Mouse (Mus musculus) frontal cortex, postnatal 36 days (tissue): ENCODE data around the gene Iqschfp.

Experiments
- DNase-seq, 2 experiments: peaks; one replicate each; pipeline ENCODE4 v3.0.0; 2022; ENCODE audit warnings: low spot score in 2 of 2

The Iqschfp gene

DNA sequence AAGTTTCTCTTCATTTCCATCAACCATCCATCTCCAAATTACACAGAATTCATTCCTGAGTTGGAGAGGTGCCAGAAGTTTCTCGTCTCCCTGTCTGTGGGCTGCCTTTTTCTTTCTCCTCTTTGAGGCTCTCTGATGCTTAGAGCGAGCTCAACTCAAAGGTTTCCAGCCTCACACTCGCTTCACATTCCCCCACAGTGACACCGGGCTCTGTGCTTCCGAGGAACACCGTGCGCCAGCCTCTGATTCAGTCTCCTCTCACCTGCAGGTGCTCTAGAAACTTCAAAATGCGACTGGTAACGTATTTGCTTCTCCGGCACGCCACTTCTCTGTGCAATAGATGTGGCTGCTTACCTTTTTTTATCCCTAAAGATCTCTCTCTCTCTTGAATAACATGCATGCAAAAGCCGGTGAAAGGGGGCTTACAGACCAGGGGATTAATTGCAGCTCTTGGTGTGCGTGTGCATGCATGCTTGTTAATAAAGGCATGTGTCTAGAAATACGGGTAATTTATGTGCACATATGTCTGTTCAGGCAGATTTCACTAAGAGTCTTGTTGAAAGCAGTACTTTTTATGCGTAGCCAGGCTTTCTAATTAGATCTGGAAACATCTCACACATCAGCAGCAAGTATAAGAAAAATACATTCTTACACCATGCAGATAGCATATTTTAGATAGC, at the start of gene Iqschfp, which contains the start of gene Iqcj:
Gene Iqschfp, plus strand, starts transcription at position 207 of the 680 bp plus-strand sequence.
Gene Iqcj, plus strand, starts transcription at position 195 of the 680 bp plus-strand sequence.
- DNase-seq: peak; percentile 45 to 50

DNA sequence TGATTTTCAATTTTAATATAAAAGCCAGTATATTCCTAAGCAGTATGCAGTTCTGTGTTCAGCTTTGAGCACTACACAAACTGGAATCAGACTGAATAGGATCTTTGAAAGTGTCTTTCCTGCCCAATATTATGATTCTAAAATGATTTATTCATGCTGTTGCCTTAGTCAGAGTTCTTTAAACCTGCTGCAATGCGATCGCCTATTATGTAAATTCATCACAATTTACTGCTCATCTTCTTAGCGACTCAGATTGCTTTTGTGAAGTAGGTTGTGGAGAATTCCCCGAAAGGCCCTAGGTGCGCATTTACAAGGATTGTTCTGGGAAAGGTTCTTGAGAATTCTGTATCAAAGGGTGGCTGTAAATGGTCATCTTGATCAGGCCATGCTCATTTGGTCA, 39.6 kb upstream of the Iqschfp start:
- no peak for DNase-seq

DNA sequence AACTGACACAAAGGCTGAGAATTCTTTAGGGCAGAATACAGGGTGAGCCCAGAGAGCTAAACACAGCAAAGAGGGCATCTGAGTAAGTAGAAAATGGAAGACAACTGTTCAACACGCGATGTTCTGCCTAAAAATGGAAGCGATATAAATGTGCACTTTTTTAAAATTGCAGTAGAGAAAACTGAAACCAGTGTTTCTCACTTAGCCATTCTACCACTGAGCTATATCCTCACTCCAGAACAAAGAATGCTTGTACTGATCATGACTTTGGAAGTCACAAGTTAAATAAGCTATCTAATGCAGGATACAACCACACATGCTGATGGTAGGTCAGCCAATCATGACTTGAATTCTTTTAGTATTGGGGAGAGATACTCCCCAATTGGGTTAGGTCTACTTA, 30.5 kb upstream of the Iqschfp start:
- DNase-seq: peak in 1 of 2 experiments; percentile 3

DNA sequence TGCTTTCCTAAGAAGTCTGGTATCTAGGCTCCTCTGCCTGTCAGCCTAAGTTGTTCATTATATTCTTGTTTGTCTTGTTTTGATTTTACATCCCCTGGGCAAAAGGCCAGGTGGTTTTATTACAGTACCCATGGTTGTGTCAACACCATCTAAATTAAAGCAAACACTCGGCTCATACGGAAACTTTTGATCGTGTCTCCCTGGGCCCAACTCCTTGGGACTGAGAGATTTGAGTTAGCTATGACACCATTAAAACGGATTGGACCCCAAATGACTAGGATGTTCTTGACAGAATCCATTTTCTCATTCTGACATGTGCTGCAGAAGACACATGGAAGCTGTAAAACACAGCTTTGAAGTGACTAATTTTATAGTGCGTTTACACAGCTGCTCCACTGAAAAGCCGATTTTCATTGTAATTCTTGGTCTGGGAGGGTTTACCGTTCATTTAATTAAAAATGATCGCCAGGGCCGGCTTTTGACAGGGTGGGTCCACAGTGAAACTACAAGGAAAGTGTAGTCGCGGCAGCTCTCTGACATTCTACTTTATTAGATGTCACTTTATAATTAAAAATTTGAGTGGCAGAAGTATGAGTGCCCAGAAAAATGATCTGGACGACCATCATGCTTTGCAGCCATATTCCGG, 24.5 kb upstream of the Iqschfp start:
- no peak for DNase-seq

DNA sequence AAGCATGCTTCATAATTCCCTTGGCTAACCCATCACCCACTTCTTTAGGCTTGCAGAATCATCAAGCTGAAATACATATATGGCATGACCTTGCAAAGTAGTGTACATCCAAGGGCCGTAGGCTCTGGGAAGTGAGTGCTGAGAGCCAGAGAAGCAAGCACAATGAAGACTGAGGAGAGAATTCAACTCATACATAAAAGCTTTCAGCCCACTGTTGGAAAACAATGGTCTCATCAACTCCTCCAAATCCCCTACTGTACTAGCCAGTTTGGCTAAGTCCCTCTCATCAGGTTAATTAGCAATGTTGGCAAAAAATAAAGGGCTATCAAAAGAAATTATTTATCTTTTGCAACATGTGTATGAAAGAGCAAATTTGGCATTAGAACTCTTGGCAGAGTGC, 22.6 kb upstream of the Iqschfp start:
- no peak for DNase-seq

DNA sequence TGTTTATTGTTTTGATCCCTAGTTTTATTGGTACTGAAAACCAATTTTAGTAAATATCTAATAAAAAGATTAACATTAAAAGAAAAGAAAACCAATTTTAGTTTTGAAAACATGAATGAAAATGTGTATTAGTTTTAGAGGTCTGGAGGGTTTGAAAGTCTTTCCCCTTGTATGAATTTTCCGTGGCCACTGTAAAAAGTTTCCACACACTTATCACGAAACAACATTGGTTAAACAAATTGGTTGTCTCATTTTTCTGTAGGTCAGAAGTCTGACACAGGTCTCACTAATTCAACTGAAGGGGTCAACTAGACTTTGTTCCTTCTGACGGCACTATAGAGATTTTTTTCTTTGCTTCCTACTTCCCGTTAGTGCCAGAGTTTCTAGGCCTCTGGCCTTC, 14.8 kb upstream of the Iqschfp start:
- DNase-seq: no peak

DNA sequence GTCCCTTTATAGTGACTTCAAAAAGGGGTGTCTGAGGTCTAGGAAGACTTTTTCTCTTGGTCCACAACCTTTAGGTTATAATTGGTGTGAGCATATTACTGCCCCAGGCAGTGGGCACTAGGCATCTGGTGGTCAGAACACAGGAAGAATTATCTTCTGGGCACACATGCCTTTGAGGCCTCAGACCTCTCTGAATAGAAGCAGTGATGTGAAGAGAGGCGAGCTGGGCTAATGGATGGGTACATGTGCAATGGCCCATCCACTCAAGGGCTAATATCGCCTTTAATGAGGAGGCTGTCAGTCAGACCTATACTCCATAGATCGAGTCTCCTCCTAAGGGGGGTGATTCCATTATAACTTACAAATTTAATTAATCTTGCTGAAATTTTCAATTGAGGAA, 7.7 kb upstream of the Iqschfp start:
- DNase-seq: no peak

DNA sequence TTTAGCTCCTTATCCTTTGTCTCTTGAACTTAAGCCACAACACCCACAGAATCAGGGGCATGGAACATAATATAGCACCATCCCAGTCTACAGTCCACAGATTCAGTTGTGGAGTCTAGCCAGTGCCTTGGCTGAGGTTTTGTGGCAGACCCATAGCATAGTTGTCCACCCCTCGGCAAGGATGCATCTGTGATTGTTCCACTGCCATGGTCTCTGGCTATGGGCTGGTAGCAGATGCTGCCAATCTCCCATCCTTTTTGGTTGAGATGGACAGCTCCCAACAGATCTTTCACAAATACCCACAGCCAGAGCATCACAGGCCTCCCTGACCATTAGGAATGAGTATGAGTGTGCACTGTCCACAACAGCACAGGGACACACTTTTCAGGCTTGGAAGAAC, 5.9 kb upstream of the Iqschfp start:
- no peak for DNase-seq

DNA sequence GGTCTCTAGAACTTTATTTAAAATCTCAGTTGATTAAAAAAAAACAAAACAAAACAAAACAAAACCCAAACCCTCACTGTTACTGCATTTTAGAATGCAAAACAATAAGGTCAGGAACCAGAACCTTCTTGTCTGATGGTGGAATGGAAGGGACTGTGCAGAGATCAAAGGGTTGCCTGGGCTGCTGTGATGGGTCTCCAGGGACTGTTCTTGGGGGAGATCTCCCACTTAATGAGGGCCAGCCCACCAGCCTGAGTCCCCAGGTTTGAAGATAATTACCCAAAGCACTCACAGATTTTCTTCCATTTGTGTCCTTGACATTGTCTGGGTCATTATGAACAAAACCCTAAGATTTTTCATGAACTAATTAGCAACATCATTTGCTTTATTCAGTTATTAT, 4.8 kb upstream of the Iqschfp start:
- no peak for DNase-seq

DNA sequence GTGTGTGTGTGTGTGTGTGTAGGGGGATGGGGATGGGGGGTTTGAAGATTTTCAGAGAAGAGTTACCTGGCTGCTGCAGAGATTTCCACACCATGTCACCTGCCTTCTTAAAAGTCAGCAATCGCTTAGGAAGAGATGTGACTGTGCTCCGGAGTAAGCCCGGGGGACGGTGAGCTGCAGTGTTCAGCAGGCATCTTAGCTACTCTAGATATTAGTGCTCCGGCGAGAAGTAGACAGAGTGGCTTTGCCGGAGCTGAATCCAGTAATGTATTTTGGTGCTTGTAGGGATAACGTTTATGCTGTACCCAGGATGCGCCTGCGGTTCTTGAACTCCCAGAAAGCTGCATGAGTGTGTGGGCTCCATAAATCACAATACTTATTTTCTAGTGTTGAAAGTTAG, 736 bp downstream of the Iqschfp start:
- DNase-seq: peak; percentile 26 to 30

DNA sequence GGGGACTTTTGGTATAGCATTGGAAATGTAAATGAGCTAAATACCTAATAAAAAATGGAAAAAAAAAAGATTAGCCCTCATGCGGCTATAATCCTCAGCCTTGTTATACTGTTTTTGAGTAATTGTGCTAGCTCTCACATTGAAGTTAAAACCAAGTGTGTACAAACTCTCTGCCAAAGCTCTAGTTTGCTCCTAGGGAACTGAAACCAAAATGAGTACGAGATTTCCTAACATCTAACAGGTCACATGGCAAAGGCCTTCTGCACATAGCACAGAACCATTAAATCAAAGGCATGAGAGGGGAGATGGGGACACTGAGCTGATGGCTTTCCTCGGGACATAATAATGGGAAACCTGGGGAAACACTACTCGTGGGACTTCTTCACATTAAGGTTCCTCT, 10.5 kb downstream of the Iqschfp start:
- DNase-seq: no peak

DNA sequence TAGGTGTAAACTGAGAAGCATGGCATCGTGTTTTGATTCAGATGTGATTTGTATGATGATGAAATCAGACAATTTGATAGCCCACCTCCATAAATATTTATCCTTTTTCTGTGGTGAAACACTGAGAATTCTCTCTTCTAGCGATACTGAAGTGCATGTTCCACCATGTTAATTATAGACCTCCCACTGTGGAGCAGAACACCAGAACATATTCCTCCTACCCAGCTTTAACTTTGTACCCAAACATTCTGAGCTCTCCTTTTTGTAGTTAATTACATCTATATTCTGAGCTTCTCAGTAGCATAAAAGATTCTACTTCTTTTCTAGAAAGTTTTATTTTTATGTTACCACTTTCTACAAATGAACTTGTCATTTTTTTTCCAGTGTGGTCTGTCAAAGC, 16.6 kb downstream of the Iqschfp start:
- no peak for DNase-seq

DNA sequence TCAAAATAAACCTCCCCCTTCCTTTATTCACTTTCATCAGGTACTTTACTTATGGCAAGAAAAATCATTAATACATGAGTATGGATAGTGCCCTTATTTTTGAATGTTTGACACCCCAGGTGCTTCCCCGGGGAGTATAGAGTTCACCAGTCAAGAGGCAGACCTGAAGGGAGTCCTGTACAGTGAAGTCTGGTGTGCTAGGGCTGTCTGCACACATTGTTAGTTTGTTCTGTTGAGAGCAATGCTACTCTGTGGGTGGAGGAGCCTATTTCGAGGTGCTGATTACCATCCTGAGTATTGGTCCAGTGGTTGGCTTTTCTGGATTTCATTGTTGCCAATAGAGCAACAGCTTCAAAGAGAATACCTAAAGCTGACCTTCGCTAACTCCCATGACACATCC, 26.1 kb downstream of the Iqschfp start:
- DNase-seq: no peak

DNA sequence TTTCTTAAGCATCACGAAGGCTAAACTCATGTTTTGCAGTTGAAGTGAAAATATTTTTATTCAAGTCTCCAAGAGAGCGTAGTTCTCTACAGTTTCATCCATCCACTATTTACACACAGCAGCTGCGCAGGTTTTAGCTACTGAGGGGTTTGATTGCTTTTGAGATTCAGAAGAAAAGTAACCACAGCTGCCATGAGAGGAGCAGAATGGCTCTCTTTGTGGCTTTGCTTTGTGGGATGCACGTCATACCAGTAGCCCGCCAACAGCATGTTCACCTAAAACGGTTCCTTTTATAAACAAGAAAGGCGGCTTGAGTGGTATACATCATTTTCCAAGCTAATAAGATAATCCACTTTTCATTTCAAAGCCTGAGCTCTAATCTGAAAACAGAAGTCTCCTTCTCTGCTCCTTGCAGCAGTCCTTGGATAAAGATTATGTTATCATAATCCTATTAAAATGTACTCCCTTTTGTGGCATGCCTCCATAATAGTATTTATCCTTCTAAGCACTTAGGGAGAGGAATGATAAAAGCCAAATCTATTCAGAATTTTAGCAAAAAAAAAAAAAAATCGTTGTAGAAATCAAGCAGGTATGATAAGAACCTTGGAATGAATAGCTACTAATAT, 26.7 kb downstream of the Iqschfp start:
- no peak for DNase-seq

DNA sequence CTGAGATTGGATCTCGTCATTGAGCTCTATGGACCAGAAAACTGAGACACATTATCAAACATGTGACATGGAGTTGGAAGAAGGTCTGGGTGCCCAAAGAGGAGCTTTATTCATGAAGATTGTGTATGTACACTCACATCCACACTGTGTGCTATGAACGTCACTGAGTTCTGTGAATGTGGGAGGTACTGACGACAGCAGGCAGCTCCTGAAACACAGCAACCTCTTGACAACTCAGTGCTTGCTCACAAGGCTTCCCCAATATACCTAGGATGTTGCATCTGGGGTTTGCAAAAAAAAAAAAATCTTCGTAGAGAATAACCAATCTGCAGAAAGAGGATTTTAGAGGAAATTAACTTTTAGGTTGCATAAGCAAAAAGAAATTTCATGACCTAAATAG, 31.1 kb downstream of the Iqschfp start:
- no peak for DNase-seq

DNA sequence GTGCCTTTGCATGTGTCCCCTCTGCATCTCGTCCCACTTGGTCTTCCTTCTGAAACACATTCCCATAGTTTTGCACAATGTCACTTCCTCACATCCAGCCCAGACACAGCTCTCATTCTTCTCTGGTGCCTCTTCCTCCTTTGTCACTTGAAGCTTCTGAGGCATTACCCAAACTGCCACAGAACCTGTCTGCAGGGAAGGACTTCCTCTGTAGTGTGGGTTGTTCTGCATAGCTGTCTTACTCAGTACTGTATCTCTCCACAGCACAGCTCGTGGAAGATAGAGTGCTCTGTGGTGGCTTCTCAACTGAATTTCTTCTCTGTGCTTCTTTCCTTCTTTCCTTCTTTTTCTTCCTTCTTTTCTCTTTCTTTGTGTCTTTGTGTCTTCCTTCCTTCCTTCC, 33.4 kb downstream of the Iqschfp start:
- DNase-seq: no peak

DNA sequence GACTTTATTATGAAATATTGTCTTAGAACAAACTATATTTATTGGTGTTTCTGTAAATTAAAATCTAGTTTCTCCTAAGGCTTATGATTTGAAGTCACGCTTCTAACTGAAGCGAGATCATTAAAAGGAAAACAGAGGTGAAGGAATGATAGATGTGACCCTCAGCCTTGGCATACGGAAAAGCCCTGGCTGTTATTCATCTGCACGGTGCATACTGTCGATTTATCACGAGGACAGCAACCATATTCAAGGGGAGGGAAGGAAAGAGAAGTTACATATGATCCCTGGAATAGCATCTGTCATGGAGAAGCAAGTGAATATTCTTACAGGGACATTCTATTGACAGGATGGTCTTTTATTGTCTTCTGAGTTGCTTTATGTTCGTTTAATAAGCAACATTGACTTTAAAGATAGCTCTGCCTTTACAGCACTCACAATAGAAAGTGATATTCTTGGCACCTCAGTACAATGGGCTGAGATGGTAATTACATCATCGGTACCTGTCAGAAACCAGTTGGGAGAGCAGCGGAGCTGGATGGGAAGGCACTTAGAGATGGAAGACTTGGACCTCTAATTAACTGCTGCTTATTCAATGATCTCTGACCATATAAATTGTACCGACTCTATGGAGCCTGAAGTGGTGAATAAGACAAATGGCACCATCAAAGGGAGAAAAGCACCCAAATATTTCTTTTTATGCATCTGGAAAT, 38.5 kb downstream of the Iqschfp start:
- no peak for DNase-seq

DNA sequence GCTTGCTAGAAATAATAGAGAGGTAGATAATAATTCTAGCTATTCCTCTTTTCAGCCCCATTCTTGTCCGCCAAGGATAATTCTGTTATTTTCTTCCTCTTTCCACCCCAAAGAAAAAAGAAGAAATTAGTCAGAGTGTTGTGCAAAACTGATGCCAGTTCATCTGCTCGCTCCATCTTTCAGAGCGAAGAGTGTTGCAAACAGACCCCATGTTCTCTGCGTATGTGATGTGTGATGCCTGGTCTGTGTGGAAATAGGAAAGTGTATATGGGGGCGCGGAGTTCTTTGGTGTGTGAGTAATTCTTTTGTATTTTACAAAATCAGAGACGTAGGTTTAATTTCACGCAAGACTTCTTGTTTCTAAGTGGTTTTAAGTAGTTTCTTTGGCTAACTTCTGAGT, 39.1 kb downstream of the Iqschfp start:
- no peak for DNase-seq

DNA sequence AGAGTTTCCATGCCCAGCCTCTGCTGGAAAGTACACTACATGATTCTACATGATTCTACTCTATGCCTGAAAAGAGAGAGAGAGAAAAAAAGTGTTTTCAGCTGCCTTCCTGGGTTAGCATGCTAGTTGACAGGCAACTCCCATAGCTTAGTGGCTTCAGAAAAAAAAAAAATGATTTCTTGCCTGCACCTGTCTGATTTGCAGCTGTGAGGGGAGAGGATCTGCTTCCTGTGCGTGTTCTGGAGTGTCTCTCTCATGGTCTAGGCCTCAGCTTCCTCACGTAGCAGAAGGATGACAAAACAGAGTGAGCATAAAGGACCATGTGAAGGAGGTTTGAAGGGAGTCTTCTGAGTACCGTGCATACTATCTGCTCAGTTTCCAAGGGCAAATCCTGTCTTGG, 39.9 kb downstream of the Iqschfp start:
- no peak for DNase-seq

DNA sequence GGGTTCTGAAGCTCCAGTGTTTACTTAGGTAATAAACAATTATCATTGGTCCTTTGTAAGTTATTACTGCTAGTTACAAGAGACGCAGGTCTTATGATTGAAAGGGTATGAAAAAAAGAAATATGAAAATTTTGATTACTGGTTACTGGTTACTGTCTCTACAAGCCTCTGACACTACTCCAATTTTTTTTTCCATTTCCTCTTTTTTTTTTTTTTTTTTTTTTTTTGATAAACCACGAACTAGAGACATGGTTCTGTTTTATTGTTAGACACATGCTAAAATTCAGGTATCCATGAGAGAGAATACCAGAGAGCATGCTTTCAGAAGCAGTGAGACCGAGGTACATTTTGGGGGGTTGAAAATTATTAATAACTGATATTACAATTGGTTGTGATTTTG, 43.8 kb downstream of the Iqschfp start:
- DNase-seq: no peak

DNA sequence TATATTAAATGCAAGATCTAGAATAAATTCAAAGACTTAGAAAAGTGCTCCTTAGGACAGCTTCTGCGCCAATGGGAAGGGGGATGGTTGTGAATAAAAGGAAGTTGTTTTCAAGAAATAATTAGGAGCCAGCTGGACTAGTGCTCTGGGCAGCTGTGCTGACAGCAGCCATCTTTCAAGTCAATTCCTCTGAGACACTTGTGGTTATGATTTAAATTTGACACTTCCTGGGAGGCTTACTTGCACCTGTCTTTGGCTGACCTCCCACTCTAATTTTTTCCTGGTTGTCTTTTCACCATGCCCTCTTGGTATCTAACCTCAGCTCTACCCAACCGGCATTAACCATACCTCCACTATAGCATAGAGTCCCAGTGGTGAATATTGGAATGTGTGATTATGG, 55.0 kb downstream of the Iqschfp start:
- no peak for DNase-seq

DNA sequence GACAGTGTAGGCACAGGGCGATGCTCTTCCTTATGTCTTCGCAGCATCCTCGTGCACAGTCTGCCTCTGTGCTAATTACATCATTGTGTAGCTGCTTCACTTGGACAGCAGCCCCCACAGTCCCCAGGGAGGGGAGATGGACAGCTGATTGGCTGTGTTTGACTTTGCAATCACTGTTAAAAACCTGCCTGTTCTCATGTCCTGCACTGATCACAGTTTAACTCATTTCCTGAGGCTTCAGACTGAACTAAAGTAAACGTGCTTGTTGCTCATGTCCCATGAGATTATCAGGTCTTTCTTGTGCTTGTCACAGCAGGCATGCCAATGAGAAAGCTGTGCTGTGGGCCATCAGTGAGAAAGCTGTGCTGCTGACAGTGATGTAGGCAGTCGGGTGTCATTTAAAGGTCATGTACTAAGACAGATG, 60.5 kb downstream of the Iqschfp start:
- DNase-seq: no peak
